Mouse (Mus musculus) spleen, adult 12 weeks (tissue): ENCODE measurements around the gene Slc16a6.
A peak's percentile ranks its signal among the peaks of the same experiment; 100 is the strongest.

Experiments
- DNase-seq: peaks from one replicate; pipeline ENCODE4 v3.0.0; 2022; ENCODE audit warnings: low spot score

Slc16a6 gene

GRCm38 (mm10) chr11:109487111-109487510 lies 13.7 kb upstream of the Slc16a6 start:
- no peak for DNase-seq

- no peak for DNase-seq
These were observed 12.1 kb upstream of the Slc16a6 start for GRCm38 (mm10) chr11:109485398-109486045.

GRCm38 (mm10) chr11:109480440-109480839 lies 7.0 kb upstream of the Slc16a6 start:
- DNase-seq, result no peak

GRCm38 (mm10) chr11:109479575-109480285 lies 6.3 kb upstream of the Slc16a6 start:
- no peak for DNase-seq

GRCm38 (mm10) chr11:109477606-109478380 lies 4.4 kb upstream of the Slc16a6 start:
- no peak for DNase-seq

- DNase-seq, result no peak
These were observed 3.3 kb upstream of the Slc16a6 start for GRCm38 (mm10) chr11:109476653-109477052.

- no peak for DNase-seq
These were observed 2.8 kb upstream of the Slc16a6 start for GRCm38 (mm10) chr11:109476241-109476640.

- no peak for DNase-seq
These were observed 2.3 kb upstream of the Slc16a6 start for GRCm38 (mm10) chr11:109475717-109476116.

GRCm38 (mm10) chr11:109474836-109475235 lies 1.4 kb upstream of the Slc16a6 start:
- DNase-seq, result no peak

GRCm38 (mm10) chr11:109474086-109474742 lies 816 bp upstream of the Slc16a6 start:
- no peak for DNase-seq

- no peak for DNase-seq
These were observed 602 bp downstream of the Slc16a6 start for GRCm38 (mm10) chr11:109472821-109473170.

- peak; percentile 67 for DNase-seq
These were observed 1.2 kb downstream of the Slc16a6 start for GRCm38 (mm10) chr11:109472171-109472691.

GRCm38 (mm10) chr11:109470921-109471861 lies 2.2 kb downstream of the Slc16a6 start:
- DNase-seq, result no peak

GRCm38 (mm10) chr11:109470170-109470569 lies 3.2 kb downstream of the Slc16a6 start:
- DNase-seq, result no peak

- DNase-seq, result no peak
These were observed 5.3 kb downstream of the Slc16a6 start for GRCm38 (mm10) chr11:109468133-109468532.

- no peak for DNase-seq
These were observed 6.4 kb downstream of the Slc16a6 start for GRCm38 (mm10) chr11:109466987-109467386.

- DNase-seq, result no peak
These were observed 8.3 kb downstream of the Slc16a6 start for GRCm38 (mm10) chr11:109465068-109465467.

GRCm38 (mm10) chr11:109460586-109460985 lies 12.8 kb downstream of the Slc16a6 start:
- no peak for DNase-seq

- DNase-seq, result no peak
These were observed 15.2 kb downstream of the Slc16a6 start for GRCm38 (mm10) chr11:109458165-109458564.

- no peak for DNase-seq
These were observed 17.1 kb downstream of the Slc16a6 start for GRCm38 (mm10) chr11:109456261-109456660.

- DNase-seq, result no peak
These were observed 22.2 kb downstream of the Slc16a6 start for GRCm38 (mm10) chr11:109451169-109451568.
